ENCODE assay signal across 8 mouse cellular contexts in genomic region chr17:56758132-56758531, GRCm38 (mm10). TPM values are rescaled to one million over a fixed set of nuclear protein-coding genes. Genes with fewer than 3 reads are reported as not detected.
DNase-seq lines count a peak whose midpoint lies in the region; ATAC-seq lines count a peak whose summit lies in the region.

No protein-coding gene starts in this region.

- H3K36me3 ChIP-seq in heart, embryonic 12.5 days: no peaks in the 10 kb centered on the region
- H3K36me3 ChIP-seq in lung, embryonic 15.5 days: no peaks in the 10 kb centered on the region

- no peak overlapping the region for H3K4me3 ChIP-seq in heart, embryonic 12.5 days
- no peak overlapping the region; the same call in 1 of the 2 replicates for H3K4me3 ChIP-seq in lung, embryonic 15.5 days

- WGBS in heart, embryonic 12.5 days: 4% methylated on average over 12 of the region's 12 CpGs
- 7% methylated on average over 12 of the region's 12 CpGs for WGBS in lung, embryonic 15.5 days

- no peak for ATAC-seq in heart, embryonic 12.5 days (ENCODE audit: insufficient number of reproducible peaks, low FRiP score)
- ATAC-seq in lung, embryonic 15.5 days (ENCODE audit: borderline replicate concordance, extremely low read depth, low FRiP score, low TSS enrichment): no peak

- H3K9ac ChIP-seq in heart, embryonic 12.5 days: no peak overlapping the region
- no peak overlapping the region for H3K9ac ChIP-seq in lung, embryonic 15.5 days

- peaks cover 8% of the 10 kb centered on the region; the same call in 1 of the 2 replicates for H3K9me3 ChIP-seq in heart, embryonic 12.5 days (replicated peaks)
- H3K9me3 ChIP-seq in lung, embryonic 15.5 days: no peaks in the 10 kb centered on the region

- peaks cover 76% of the 10 kb centered on the region for H3K27me3 ChIP-seq in heart, embryonic 12.5 days (replicated peaks)
- H3K27me3 ChIP-seq in lung, embryonic 15.5 days: peaks cover 49% of the 10 kb centered on the region

- peak; percentile 56 for DNase-seq in right cerebral cortex, adult 18-20 months
- no peak for DNase-seq in right cerebral cortex, postnatal 36 days (ENCODE audit: low spot score in 2 of 2)
- DNase-seq in cerebellum, adult 9-10 months: peak; percentile 80
- DNase-seq in kidney, postnatal 36 days: peak; percentile 76 to 92
- peak; percentile 46 to 50 for DNase-seq in right cerebral cortex, adult 2 months (ENCODE audit: low spot score in 2 of 2)
- DNase-seq in urinary bladder, postnatal 14 days (ENCODE audit: low spot score): peak; percentile 87

- H3K27ac ChIP-seq in heart, embryonic 12.5 days (ENCODE audit: poor library complexity, severe bottlenecking): no peak overlapping the region
- H3K27ac ChIP-seq in lung, embryonic 15.5 days: no peak overlapping the region

- H3K4me2 ChIP-seq in heart, embryonic 12.5 days: peak overlapping the region; percentile 89; the same call in 1 of the 2 replicates
- peak overlapping the region; percentile 98 for H3K4me2 ChIP-seq in lung, embryonic 15.5 days

- peaks cover 41% of the 10 kb centered on the region for H3K4me1 ChIP-seq in heart, embryonic 12.5 days (replicated peaks)
- H3K4me1 ChIP-seq in lung, embryonic 15.5 days: peaks cover 74% of the 10 kb centered on the region

RNA-seq across cellular contexts. Expression of gene Nrtn, which starts 0.8 kb away (rescaled TPM):
- polyA plus RNA-seq in heart, embryonic 12.5 days (2016; fragmentation: Nextera tagmentation; extraction: Ambion mirVana): 7.5 and 9.0 TPM in 2 replicates
- polyA plus RNA-seq in lung, embryonic 15.5 days (2015; fragmentation: Nextera tagmentation; extraction: Ambion mirVana): 9.4 and 9.5 TPM in 2 replicates

RNA-seq across cellular contexts. Expression of gene Dus3l, which starts 6.4 kb away (rescaled TPM):
- polyA plus RNA-seq in heart, embryonic 12.5 days (2016; fragmentation: Nextera tagmentation; extraction: Ambion mirVana): 33.3 and 34.8 TPM in 2 replicates
- polyA plus RNA-seq in lung, embryonic 15.5 days (2015; fragmentation: Nextera tagmentation; extraction: Ambion mirVana): 42.6 and 46.5 TPM in 2 replicates

RNA-seq across cellular contexts. Expression of gene Prr22, which starts 11.9 kb away (rescaled TPM):
- 1.0 and 1.4 TPM in 2 replicates for polyA plus RNA-seq in heart, embryonic 12.5 days (2016; fragmentation: Nextera tagmentation; extraction: Ambion mirVana)
- polyA plus RNA-seq in lung, embryonic 15.5 days (2015; fragmentation: Nextera tagmentation; extraction: Ambion mirVana): 1.0 and 1.2 TPM in 2 replicates

RNA-seq across cellular contexts. Expression of gene Vmac, which starts 40.3 kb away (rescaled TPM):
- polyA plus RNA-seq in heart, embryonic 12.5 days (2016; fragmentation: Nextera tagmentation; extraction: Ambion mirVana): 12.1 and 12.9 TPM in 2 replicates
- 13.6 and 16.2 TPM in 2 replicates for polyA plus RNA-seq in lung, embryonic 15.5 days (2015; fragmentation: Nextera tagmentation; extraction: Ambion mirVana)

RNA-seq across cellular contexts. Expression of gene Ndufa11, which starts 40.6 kb away (rescaled TPM):
- 638 and 663 TPM in 2 replicates for polyA plus RNA-seq in heart, embryonic 12.5 days (2016; fragmentation: Nextera tagmentation; extraction: Ambion mirVana)
- polyA plus RNA-seq in lung, embryonic 15.5 days (2015; fragmentation: Nextera tagmentation; extraction: Ambion mirVana): 465 and 491 TPM in 2 replicates

Comparison
In these comparisons a context has a peak if more than half of its experiments do, and no peak if none do; other contexts are left out.
1. DNase-seq: peak in right cerebral cortex, adult 18-20 months (single experiment), cerebellum, adult 9-10 months (single experiment), kidney, postnatal 36 days (2 of 2), right cerebral cortex, adult 2 months (2 of 2) and urinary bladder, postnatal 14 days (single experiment); none in right cerebral cortex, postnatal 36 days (0 of 2).